Mouse (Mus musculus): ENCODE measurements at regions not wholly inside any gene's neighbourhood (a gene's known extent, or its start where the extent isn't known, plus 50 kb on each side); places are given as distances from the start of the nearest gene placed in this dataset.
A peak's percentile ranks its signal among the peaks of the same experiment; 100 is the strongest.

DNA sequence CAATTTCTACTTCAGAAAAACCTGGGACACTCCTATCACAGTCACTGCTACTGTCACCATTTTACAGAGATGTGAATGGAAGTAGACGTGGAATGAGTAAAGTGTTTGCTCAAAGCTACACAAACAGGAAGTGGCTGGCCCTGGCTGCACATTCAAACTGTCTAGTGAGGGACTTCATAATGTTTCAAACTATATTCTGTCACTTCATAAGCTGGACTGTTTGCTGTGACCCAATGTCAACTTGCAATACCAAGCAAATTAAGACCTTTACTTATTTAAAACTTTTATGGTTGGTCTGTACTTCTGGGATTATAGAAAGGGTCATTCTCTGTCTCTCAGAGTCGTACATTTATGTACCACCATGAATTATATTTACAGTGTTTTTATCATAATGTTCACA lies 53.9 kb downstream of the Gm11361 start:
- H3K4me3 ChIP-seq (ENCODE audit: insufficient read depth, poor library complexity, severe bottlenecking), result no peak overlapping the region
- no peak for TF ChIP-seq CEBPB (IDR thresholded peaks at IDR 0.05; ENCODE audit: low read depth)
- no peak for TF ChIP-seq USF1 (IDR thresholded peaks at IDR 0.05; ENCODE audit: low read depth)
- no peak for TF ChIP-seq MYOD1 (IDR thresholded peaks at IDR 0.05; ENCODE audit: control insufficient read depth, insufficient read length, low read depth)
- TF ChIP-seq FOSL1 (IDR thresholded peaks at IDR 0.05; ENCODE audit: insufficient read depth, low read length, poor library complexity, severe bottlenecking), result no peak
- no peak for TF ChIP-seq CTCF (IDR thresholded peaks at IDR 0.05; ENCODE audit: control insufficient read depth, insufficient read depth, insufficient read length)
- no peak for TF ChIP-seq MYOG (IDR thresholded peaks at IDR 0.05; ENCODE audit: control insufficient read depth, extremely low read depth, insufficient read length)
- TF ChIP-seq MAX (IDR thresholded peaks at IDR 0.05), result no peak
- H3K27me3 ChIP-seq (ENCODE audit: control insufficient read depth, insufficient read depth, insufficient read length), result no peaks in the 10 kb centered on the region
- H3K79me2 ChIP-seq (ENCODE audit: control insufficient read depth, insufficient read depth), result no peaks in the 10 kb centered on the region
- H3ac ChIP-seq (ENCODE audit: control insufficient read depth, insufficient read length, low read depth), result no peak overlapping the region
- H3K36me3 ChIP-seq (ENCODE audit: control insufficient read depth, insufficient read depth), result no peaks in the 10 kb centered on the region
- H3K79me3 ChIP-seq (ENCODE audit: low read depth), result no peaks in the 10 kb centered on the region

DNA sequence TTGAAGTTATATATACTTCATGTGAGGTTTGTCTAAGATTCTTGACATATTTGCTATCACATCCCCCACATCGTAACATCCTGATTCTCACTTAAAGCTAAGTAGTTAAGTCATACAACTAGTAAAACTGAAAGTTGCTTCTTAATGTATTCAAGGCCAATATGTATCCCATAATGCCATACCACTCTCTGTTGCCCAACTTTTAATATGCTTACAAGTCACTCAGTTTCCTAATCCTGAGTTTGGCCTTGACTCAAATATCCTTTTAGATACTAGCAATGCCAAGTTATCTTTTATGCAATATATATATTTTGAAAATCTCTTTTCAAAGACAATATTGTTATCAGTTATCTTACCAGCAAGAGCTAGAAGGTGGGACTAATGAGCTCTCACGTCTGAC lies 54.3 kb downstream of the Gm11361 start:
- TF ChIP-seq CTCF (IDR thresholded peaks at IDR 0.05; ENCODE audit: control insufficient read depth, insufficient read depth, insufficient read length), result no peak
- TF ChIP-seq CEBPB (IDR thresholded peaks at IDR 0.05; ENCODE audit: low read depth), result peak; percentile 31
- no peak for TF ChIP-seq MAX (IDR thresholded peaks at IDR 0.05)
- Histone ChIP-seq H3K79me3 (ENCODE audit: low read depth) (no peaks in the 10 kb centered on the region), H3ac (ENCODE audit: control insufficient read depth, insufficient read length, low read depth) (no peak overlapping the region), H3K36me3 (ENCODE audit: control insufficient read depth, insufficient read depth) (no peaks in the 10 kb centered on the region), H3K27me3 (ENCODE audit: control insufficient read depth, insufficient read depth, insufficient read length) (no peaks in the 10 kb centered on the region), H3K79me2 (ENCODE audit: control insufficient read depth, insufficient read depth) (no peaks in the 10 kb centered on the region), H3K4me3 (ENCODE audit: insufficient read depth, poor library complexity, severe bottlenecking) (no peak overlapping the region)

- Histone ChIP-seq H3K27me3 (ENCODE audit: control insufficient read depth, insufficient read depth, insufficient read length) (no peaks in the 10 kb centered on the region), H3K4me3 (ENCODE audit: insufficient read depth, poor library complexity, severe bottlenecking) (no peak overlapping the region), H3ac (ENCODE audit: control insufficient read depth, insufficient read length, low read depth) (peak overlapping the region; percentile 40), H3K79me3 (ENCODE audit: low read depth) (no peaks in the 10 kb centered on the region), H3K36me3 (ENCODE audit: control insufficient read depth, insufficient read depth) (no peaks in the 10 kb centered on the region), H3K79me2 (ENCODE audit: control insufficient read depth, insufficient read depth) (no peaks in the 10 kb centered on the region)
- TF ChIP-seq CEBPB (IDR thresholded peaks at IDR 0.05; ENCODE audit: low read depth) (no peak), CTCF (IDR thresholded peaks at IDR 0.05; ENCODE audit: control insufficient read depth, insufficient read depth, insufficient read length) (no peak), MYOD1 (IDR thresholded peaks at IDR 0.05; ENCODE audit: control insufficient read depth, insufficient read length, low read depth) (no peak), FOSL1 (IDR thresholded peaks at IDR 0.05; ENCODE audit: insufficient read depth, low read length, poor library complexity, severe bottlenecking) (no peak), MAX (IDR thresholded peaks at IDR 0.05) (no peak), MYOG (IDR thresholded peaks at IDR 0.05; ENCODE audit: control insufficient read depth, extremely low read depth, insufficient read length) (no peak)
Measured at GRCm38 (mm10) chr13:28312090-28312489, 54.8 kb downstream of the Gm11361 start.

GRCm38 (mm10) chr13:28313459-28313858 lies 56.1 kb downstream of the Gm11361 start:
- no peak overlapping the region for H3ac ChIP-seq (ENCODE audit: control insufficient read depth, insufficient read length, low read depth)
- no peaks in the 10 kb centered on the region for H3K36me3 ChIP-seq (ENCODE audit: control insufficient read depth, insufficient read depth)
- no peaks in the 10 kb centered on the region for H3K79me3 ChIP-seq (ENCODE audit: low read depth)
- TF ChIP-seq MYOD1 (IDR thresholded peaks at IDR 0.05; ENCODE audit: control insufficient read depth, insufficient read length, low read depth) (peak; percentile 8), CEBPB (IDR thresholded peaks at IDR 0.05; ENCODE audit: low read depth) (no peak), FOSL1 (IDR thresholded peaks at IDR 0.05; ENCODE audit: insufficient read depth, low read length, poor library complexity, severe bottlenecking) (peak; percentile 75), MAX (IDR thresholded peaks at IDR 0.05) (no peak), USF1 (IDR thresholded peaks at IDR 0.05; ENCODE audit: low read depth) (no peak), CTCF (IDR thresholded peaks at IDR 0.05; ENCODE audit: control insufficient read depth, insufficient read depth, insufficient read length) (no peak), MYOG (IDR thresholded peaks at IDR 0.05; ENCODE audit: control insufficient read depth, extremely low read depth, insufficient read length) (no peak)
- H3K4me3 ChIP-seq (ENCODE audit: insufficient read depth, poor library complexity, severe bottlenecking), result no peak overlapping the region
- H3K79me2 ChIP-seq (ENCODE audit: control insufficient read depth, insufficient read depth), result no peaks in the 10 kb centered on the region
- no peaks in the 10 kb centered on the region for H3K27me3 ChIP-seq (ENCODE audit: control insufficient read depth, insufficient read depth, insufficient read length)

DNA sequence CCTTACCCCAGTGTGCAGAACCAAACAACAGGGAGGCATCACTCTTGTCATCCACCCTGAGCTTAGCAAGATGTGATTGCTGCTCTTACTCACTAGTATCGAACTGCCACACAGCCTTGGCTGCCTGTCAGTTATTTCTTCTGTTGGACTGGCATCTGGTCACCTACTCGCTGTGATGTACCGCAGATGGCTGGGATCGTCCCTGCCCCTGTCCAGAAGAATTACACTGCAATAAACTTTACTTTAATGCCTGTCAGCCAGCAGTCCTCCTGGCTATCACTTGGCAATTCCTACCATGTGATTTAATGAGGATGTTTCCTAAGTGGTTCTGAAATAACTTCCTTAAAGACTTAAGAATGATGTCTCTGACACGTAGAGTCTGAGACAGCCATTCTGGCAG lies 57.7 kb downstream of the Gm11361 start:
- TF ChIP-seq USF1 (IDR thresholded peaks at IDR 0.05; ENCODE audit: low read depth) (no peak), MAX (IDR thresholded peaks at IDR 0.05) (no peak), CTCF (IDR thresholded peaks at IDR 0.05; ENCODE audit: control insufficient read depth, insufficient read depth, insufficient read length) (no peak), MYOG (IDR thresholded peaks at IDR 0.05; ENCODE audit: control insufficient read depth, extremely low read depth, insufficient read length) (no peak), MYOD1 (IDR thresholded peaks at IDR 0.05; ENCODE audit: control insufficient read depth, insufficient read length, low read depth) (no peak), FOSL1 (IDR thresholded peaks at IDR 0.05; ENCODE audit: insufficient read depth, low read length, poor library complexity, severe bottlenecking) (no peak), CEBPB (IDR thresholded peaks at IDR 0.05; ENCODE audit: low read depth) (no peak)
- Histone ChIP-seq H3K79me3 (ENCODE audit: low read depth) (no peaks in the 10 kb centered on the region), H3K79me2 (ENCODE audit: control insufficient read depth, insufficient read depth) (no peaks in the 10 kb centered on the region), H3K27me3 (ENCODE audit: control insufficient read depth, insufficient read depth, insufficient read length) (no peaks in the 10 kb centered on the region), H3K36me3 (ENCODE audit: control insufficient read depth, insufficient read depth) (no peaks in the 10 kb centered on the region), H3K4me3 (ENCODE audit: insufficient read depth, poor library complexity, severe bottlenecking) (no peak overlapping the region), H3ac (ENCODE audit: control insufficient read depth, insufficient read length, low read depth) (no peak overlapping the region)
